Mouse (Mus musculus) megakaryocyte, embryonic 14.5 days (primary cell): ENCODE results near the gene Sf3b5.
"Not testable (repeated sequence)": the region's sequence is repeated elsewhere in the genome, so short reads cannot be mapped to it uniquely, and the experiment has no call there.

Experiments used
- FLI1 ChIP-seq: IDR thresholded peaks from 2 replicates; pipeline ENCODE4 v1.6.1; 2012; ENCODE audit warnings: low read length, inconsistent platforms, mixed read lengths
- GATA1 ChIP-seq: IDR thresholded peaks from 3 replicates; pipeline ENCODE4 v1.6.1; 2012; ENCODE audit warnings: mixed read lengths, low read length, inconsistent platforms, borderline replicate concordance

GRCm38 (mm10) chr10:13023985-13024384 lies 18.8 kb downstream of the Sf3b5 start:
- not testable (repeated sequence) for TF ChIP-seq FLI1, GATA1
